15 mouse cellular contexts compared by ENCODE assay signal in genomic region chr17:28100669-28101068, GRCm38 (mm10). TPM values are rescaled to one million over a fixed set of nuclear protein-coding genes. Genes with fewer than 3 reads are reported as not detected.
DNase-seq lines count a peak whose midpoint lies in the region; ATAC-seq lines count a peak whose summit lies in the region.
"Had no signal": no experiment of that assay in that cellular context is flagged by ENCODE, and none has a peak within 500 bp of the region (broad histone marks: within the 10 kb centered on the region; RNA-seq: fewer than 3 reads in every experiment).

No protein-coding gene starts in this region.

- no peak overlapping the region for H3K4me3 ChIP-seq in kidney, embryonic 16.5 days (ENCODE audit: low read length)
- H3K4me3 ChIP-seq: heart, embryonic 12.5 days; liver, embryonic 15.5 days had no signal

- H3K4me1 ChIP-seq in kidney, embryonic 16.5 days (ENCODE audit: insufficient read depth, low read length): peaks cover 29% of the 10 kb centered on the region
- H3K4me1 ChIP-seq: liver, embryonic 15.5 days had no signal

- no peak for ATAC-seq in kidney, embryonic 16.5 days (ENCODE audit: low FRiP score, low TSS enrichment)
- ATAC-seq in megakaryocyte-erythroid progenitor cell, adult 5-6 weeks (replicated peaks; ENCODE audit: low FRiP score, low TSS enrichment, poor library complexity, severe bottlenecking): no peak

- DNase-seq in kidney, adult 9 months: no peak
- DNase-seq in 416B (ENCODE audit: low read depth): peak; percentile 52
- peak; percentile 26 for DNase-seq in A20 (ENCODE audit: low read depth, low spot score)
- peak; percentile 30 for DNase-seq in induced T-regulatory cell, adult 2 months (ENCODE audit: low read depth)
- no peak for DNase-seq in embryo, embryonic 10.5 days (ENCODE audit: low spot score)
- DNase-seq in heart, postnatal 14 days: no peak
- DNase-seq: cerebellum, postnatal 14 days; right cerebral cortex, adult 18-20 months; thymus, adult 2 months had no signal

- H3K27ac ChIP-seq in kidney, embryonic 16.5 days (ENCODE audit: low read length): peak overlapping the region; percentile 93
- H3K27ac ChIP-seq: liver, embryonic 15.5 days had no signal

- 85% methylated on average over 1 of the region's 1 CpGs for WGBS in kidney, embryonic 16.5 days

- intact Hi-C loops in heart, postnatal 14 days (cut with DNase I): no loop called here

- H3K9me3 ChIP-seq in kidney, embryonic 16.5 days (ENCODE audit: low read length): peaks cover 3% of the 10 kb centered on the region; the same call in 1 of the 2 replicates
- H3K9me3 ChIP-seq: liver, embryonic 15.5 days had no signal

- no peak overlapping the region for H3K4me2 ChIP-seq in kidney, embryonic 16.5 days (replicated peaks; ENCODE audit: low read depth, low read length)
- H3K4me2 ChIP-seq: heart, embryonic 12.5 days; liver, embryonic 15.5 days had no signal

- no peaks in the 10 kb centered on the region for H3K36me3 ChIP-seq in kidney, embryonic 16.5 days (ENCODE audit: insufficient read depth, low read length)
- H3K36me3 ChIP-seq: heart, embryonic 12.5 days; liver, embryonic 15.5 days had no signal

- no peak overlapping the region for H3K9ac ChIP-seq in kidney, embryonic 16.5 days (replicated peaks; ENCODE audit: low read length)
- H3K9ac ChIP-seq: heart, embryonic 12.5 days; liver, embryonic 15.5 days had no signal

- H3K27me3 ChIP-seq in kidney, embryonic 16.5 days (ENCODE audit: insufficient read depth, low read length): no peaks in the 10 kb centered on the region
- H3K27me3 ChIP-seq: heart, embryonic 12.5 days had no signal

RNA-seq across cellular contexts. Expression of gene Tcp11, which starts 20.2 kb away (rescaled TPM):
- polyA plus RNA-seq in kidney, embryonic 16.5 days (2015; fragmentation: Nextera tagmentation; extraction: Ambion mirVana): 6.4 and 7.6 TPM in 2 replicates
- not detected for total RNA-seq in heart, postnatal 14 days (2021)
- 2.2 TPM in 1 of 2 replicates, not detected in the other for total RNA-seq in megakaryocyte-erythroid progenitor cell, adult 5-6 weeks (2014; fragmentation: Nextera tagmentation)
- 0.09 and 0.50 TPM in 2 replicates for total RNA-seq in megakaryocyte-erythroid progenitor cell, adult 5-6 weeks (2017)
- total RNA-seq: adrenal gland, adult 18-20 months had no signal

RNA-seq across cellular contexts. Expression of gene Scube3, which starts 41.3 kb away (rescaled TPM):
- 18.6 and 19.9 TPM in 2 replicates for polyA plus RNA-seq in kidney, embryonic 16.5 days (2015; fragmentation: Nextera tagmentation; extraction: Ambion mirVana)
- total RNA-seq in heart, postnatal 14 days (2021): 1 to 10 TPM in 1 of 2 experiments, under 1 TPM in 1; 0.46 to 1.4 TPM
- total RNA-seq in megakaryocyte-erythroid progenitor cell, adult 5-6 weeks (2014; fragmentation: Nextera tagmentation): not detected in 2 replicates
- 0.15 TPM in 1 of 2 replicates, not detected in the other for total RNA-seq in megakaryocyte-erythroid progenitor cell, adult 5-6 weeks (2017)
- total RNA-seq: megakaryocyte, adult 5-6 weeks had no signal

Comparison
In these comparisons a context has a peak if more than half of its experiments do, and no peak if none do; other contexts are left out.
1. DNase-seq: peak in 416B (single experiment), A20 (single experiment) and induced T-regulatory cell, adult 2 months (single experiment); none in kidney, adult 9 months (single experiment), embryo, embryonic 10.5 days (single experiment) and heart, postnatal 14 days (0 of 2).